Mouse (Mus musculus): ENCODE measurements around the gene Stoml1. TPM values are rescaled to one million over a fixed set of nuclear protein-coding genes. Genes with fewer than 3 reads are reported as not detected.

The Stoml1 gene
- polyA plus RNA-seq (2012; rRNA removed): 107 and 109 TPM in 2 replicates

GRCm38 (mm10) chr9:58253033-58253804 is at the start of gene Stoml1:
Stoml1 (plus strand) TSS chr9:58253164.

GRCm38 (mm10) chr9:58203516-58204447 is 49.2 kb upstream of the Stoml1 start, which contains the start of the genes Islr and Islr2:
Islr (minus strand) TSS chr9:58204306.
Islr2 (minus strand) TSS chr9:58204319.

GRCm38 (mm10) chr9:58249592-58250192 is 3.3 kb upstream of the Stoml1 start, which contains the start of gene Pml:
Pml (minus strand) TSS chr9:58249786.

Other genes starting within 250 kb of the Stoml1 start
- gene Cyp11a1, start 246.8 kb upstream of the Stoml1 start, polyA plus RNA-seq (2012; rRNA removed): 0.54 and 0.90 TPM in 2 replicates
- gene Stra6, start 189.4 kb upstream of the Stoml1 start, polyA plus RNA-seq (2012; rRNA removed): 13.6 and 16.9 TPM in 2 replicates
- 1.2 TPM in 2 replicates for gene Ccdc33, start 134.3 kb upstream of the Stoml1 start, polyA plus RNA-seq (2012; rRNA removed)
- gene Islr, start 48.9 kb upstream of the Stoml1 start, polyA plus RNA-seq (2012; rRNA removed): 55.0 and 138 TPM in 2 replicates
- gene Islr2, start 48.8 kb upstream of the Stoml1 start, polyA plus RNA-seq (2012; rRNA removed): 273 and 356 TPM in 2 replicates
- 8.6 and 10.5 TPM in 2 replicates for gene Pml, start 3.4 kb upstream of the Stoml1 start, polyA plus RNA-seq (2012; rRNA removed)
- 14.1 and 26.8 TPM in 2 replicates for gene Loxl1, start 60.0 kb downstream of the Stoml1 start, polyA plus RNA-seq (2012; rRNA removed)
- gene Tbc1d21, start 117.3 kb downstream of the Stoml1 start, polyA plus RNA-seq (2012; rRNA removed): not detected in 2 replicates
- 37.9 and 38.7 TPM in 2 replicates for gene Insyn1, start 235.4 kb downstream of the Stoml1 start, polyA plus RNA-seq (2012; rRNA removed)